Mouse (Mus musculus) lung, embryonic 16.5 days (tissue): ENCODE results near the gene Cnpy3. TPM values are rescaled to one million over a fixed set of nuclear protein-coding genes. Genes with fewer than 3 reads are reported as not detected.

ENCODE experiments used
- ATAC-seq: fragments of 200-750 bp; cut with Nextera tagmentation; 2 replicates; pipeline ENCODE4 v1.8.0; 2017; ENCODE audit warnings: low read depth, mild to moderate bottlenecking, moderate library complexity
- H3K27ac ChIP-seq: fragments of 300-500 bp; sonication (generic); 2 replicates; pipeline ENCODE4 v1.5.1; 2014; ENCODE audit warnings: mild to moderate bottlenecking, control low read depth, low read length
- H3K27me3 ChIP-seq: fragments of 300-500 bp; sonication (generic); 2 replicates; pipeline ENCODE4 v1.6.1; 2014; ENCODE audit warnings: low read depth, low read length, mixed read lengths; ENCODE audit not compliant: control insufficient read depth, insufficient read depth
- H3K36me3 ChIP-seq: fragments of 300-500 bp; sonication (generic); 2 replicates; pipeline ENCODE4 v1.6.1; 2014; ENCODE audit warnings: low read length; ENCODE audit not compliant: control insufficient read depth, insufficient read depth
- H3K4me1 ChIP-seq: fragments of 300-500 bp; sonication (generic); replicated peaks from 2 replicates; pipeline ENCODE4 v1.6.1; 2014; ENCODE audit warnings: low read length, mixed read lengths; ENCODE audit not compliant: control insufficient read depth, insufficient read depth
- H3K4me2 ChIP-seq: fragments of 300-500 bp; sonication (generic); 2 replicates; pipeline ENCODE4 v1.6.1; 2014; ENCODE audit warnings: low read depth, low read length, control low read depth
- H3K4me3 ChIP-seq: fragments of 300-500 bp; sonication (generic); 2 replicates; pipeline ENCODE4 v1.5.1; 2014; ENCODE audit warnings: mild to moderate bottlenecking, low read length, control low read depth
- H3K9ac ChIP-seq: fragments of 300-500 bp; sonication (generic); 2 replicates; pipeline ENCODE4 v1.6.1; 2014; ENCODE audit warnings: low read length, control low read depth
- H3K9me3 ChIP-seq: fragments of 300-500 bp; sonication (generic); 2 replicates; pipeline ENCODE4 v1.6.1; 2016; ENCODE audit warnings: low read length; ENCODE audit not compliant: control insufficient read depth
- WGBS: fragments of 180-500 bp; shearing (Covaris S2); extraction: QIAGEN DNeasy Blood & Tissue Kit; methylation state at CpG from one replicate; pipeline ENCODE4 v1.1.7; 2014; 5-methylcytosine and 5-hydroxymethylcytosine counted together
- polyA plus RNA-seq: library from polyadenylated mRNA; unstranded; fragments of >200 nt; fragmentation: Nextera tagmentation; extraction: Ambion mirVana; gene quantifications from 2 replicates; pipeline ENCODE4 v1.2.1, GENCODE M21; 2015

Cnpy3 gene
- polyA plus RNA-seq, 1 experiment from 2014 or later = 79.0 TPM

- Histone ChIP-seq H3K9me3 (no peaks in the 10 kb centered on the region), H3K9ac (no peak overlapping the region), H3K4me1 (peaks cover 6% of the 10 kb centered on the region), H3K4me2 (no peak overlapping the region), H3K36me3 (peaks cover 23% of the 10 kb centered on the region), H3K4me3 (no peak overlapping the region), H3K27ac (no peak overlapping the region), H3K27me3 (no peaks in the 10 kb centered on the region)
- 91% methylated on average over 11 of the region's 11 CpGs for WGBS
- ATAC-seq = no peak
Measured at GRCm38 (mm10) chr17:46714756-46715481, 37.1 kb downstream of the Cnpy3 start.

GRCm38 (mm10) chr17:46713849-46714248 lies 38.2 kb downstream of the Cnpy3 start:
- WGBS = 89% methylated on average over 9 of the region's 9 CpGs
- Histone ChIP-seq H3K4me1 (peaks cover 6% of the 10 kb centered on the region), H3K9ac (no peak overlapping the region), H3K27ac (no peak overlapping the region), H3K36me3 (peaks cover 23% of the 10 kb centered on the region), H3K4me3 (no peak overlapping the region), H3K4me2 (no peak overlapping the region), H3K27me3 (no peaks in the 10 kb centered on the region), H3K9me3 (no peaks in the 10 kb centered on the region)
- ATAC-seq = no peak

- Histone ChIP-seq H3K9me3 (no peaks in the 10 kb centered on the region), H3K9ac (peak overlapping the region; percentile 95), H3K4me3 (peak overlapping the region; percentile 98), H3K4me2 (peak overlapping the region; percentile 81), H3K27me3 (no peaks in the 10 kb centered on the region), H3K27ac (no peak overlapping the region), H3K4me1 (peaks cover 6% of the 10 kb centered on the region), H3K36me3 (peaks cover 23% of the 10 kb centered on the region)
- 48% methylated on average over 7 of the region's 7 CpGs for WGBS
- ATAC-seq = no peak
Measured at GRCm38 (mm10) chr17:46712442-46712841, 39.6 kb downstream of the Cnpy3 start.

- peak; percentile 61 for ATAC-seq
- peak overlapping the region; percentile 98 for H3K4me3 ChIP-seq
- H3K27ac ChIP-seq = peak overlapping the region; percentile 82
- peaks cover 20% of the 10 kb centered on the region for H3K36me3 ChIP-seq
- WGBS = under 1% methylated on average over 70 of the region's 76 CpGs
- peaks cover 6% of the 10 kb centered on the region for H3K4me1 ChIP-seq
- H3K9me3 ChIP-seq = no peaks in the 10 kb centered on the region
- peak overlapping the region; percentile 81 for H3K4me2 ChIP-seq
- peak overlapping the region; percentile 95 for H3K9ac ChIP-seq
- H3K27me3 ChIP-seq = no peaks in the 10 kb centered on the region
Measured at GRCm38 (mm10) chr17:46711612-46712271, 40.3 kb downstream of the Cnpy3 start.

GRCm38 (mm10) chr17:46710959-46711597 lies 40.9 kb downstream of the Cnpy3 start, which contains the start of gene Pex6:
TSS of gene Pex6 (plus strand) at chr17:46711463.
- 6% methylated on average over 36 of the region's 36 CpGs for WGBS
- ATAC-seq = peak; percentile 93

GRCm38 (mm10) chr17:46706375-46707089 lies 45.5 kb downstream of the Cnpy3 start:
- no peak overlapping the region for H3K4me2 ChIP-seq
- no peaks in the 10 kb centered on the region for H3K36me3 ChIP-seq
- no peak overlapping the region for H3K4me3 ChIP-seq
- no peaks in the 10 kb centered on the region for H3K27me3 ChIP-seq
- WGBS = 86% methylated on average over 14 of the region's 14 CpGs
- H3K9me3 ChIP-seq = no peaks in the 10 kb centered on the region
- H3K27ac ChIP-seq = no peak overlapping the region
- H3K9ac ChIP-seq = no peak overlapping the region
- peaks cover 25% of the 10 kb centered on the region for H3K4me1 ChIP-seq
- no peak for ATAC-seq

More at GRCm38 (mm10) chr17:46710959-46711597, 40.9 kb downstream of the Cnpy3 start, which contains the start of gene Pex6:
- Histone ChIP-seq H3K4me3 (peak within 1 kb of the TSS; percentile 98), H3K27ac (peak within 1 kb of the TSS; percentile 82), H3K27me3 (no peaks in the 10 kb centered on the region), H3K4me2 (peak within 1 kb of the TSS; percentile 81), H3K36me3 (peaks cover 14% of the 10 kb centered on the region), H3K9ac (peak within 1 kb of the TSS; percentile 95), H3K4me1 (peaks cover 6% of the 10 kb centered on the region), H3K9me3 (no peaks in the 10 kb centered on the region)

- H3K27me3 ChIP-seq = no peaks in the 10 kb centered on the region
- peaks cover 25% of the 10 kb centered on the region for H3K4me1 ChIP-seq
- H3K9me3 ChIP-seq = no peaks in the 10 kb centered on the region
- peak within 1 kb of the TSS; percentile 77 for H3K4me2 ChIP-seq
- ATAC-seq = peak; percentile 96
- peak within 1 kb of the TSS; percentile 97 for H3K27ac ChIP-seq
- no peaks in the 10 kb centered on the region for H3K36me3 ChIP-seq
- under 1% methylated on average over 48 of the region's 48 CpGs for WGBS
- H3K9ac ChIP-seq = peak within 1 kb of the TSS; percentile 93
- H3K4me3 ChIP-seq = peak within 1 kb of the TSS; percentile 85
Measured at GRCm38 (mm10) chr17:46704887-46705835, 46.9 kb downstream of the Cnpy3 start, which contains the start of gene Ppp2r5d. TSS of gene Ppp2r5d (minus strand) at chr17:46705111.
